Mouse (Mus musculus) embryonic facial prominence, embryonic 11.5 days (tissue): ENCODE results near the gene Crk. TPM values are rescaled to one million over a fixed set of nuclear protein-coding genes. Genes with fewer than 3 reads are reported as not detected.
"Not testable (repeated sequence)": the region's sequence is repeated elsewhere in the genome, so short reads cannot be mapped to it uniquely, and the experiment has no call there.

Source experiments
- ATAC-seq: fragments of 200-750 bp; cut with Nextera tagmentation; replicated peaks from 2 replicates; pipeline ENCODE4 v1.8.0; 2017; ENCODE audit warnings: low read depth; ENCODE audit not compliant: insufficient number of reproducible peaks, low FRiP score, low TSS enrichment
- DNase-seq: peaks from one replicate; pipeline ENCODE4 v3.0.0-alpha.2; 2015; ENCODE audit warnings: low spot score
- H3K27ac ChIP-seq: fragments of 300-500 bp; sonication (generic); replicated peaks from 2 replicates; pipeline ENCODE4 v1.5.1; 2014; ENCODE audit warnings: mild to moderate bottlenecking, low read depth, low read length, control low read depth
- H3K27me3 ChIP-seq: fragments of 300-500 bp; sonication (generic); 2 replicates; pipeline ENCODE4 v1.6.1; 2014; ENCODE audit warnings: mild to moderate bottlenecking, low read length, moderate library complexity, mixed read lengths; ENCODE audit not compliant: control insufficient read depth, insufficient read depth
- H3K36me3 ChIP-seq: fragments of 300-500 bp; sonication (generic); replicated peaks from 2 replicates; pipeline ENCODE4 v1.6.1; 2014; ENCODE audit warnings: low read depth, mild to moderate bottlenecking, low read length, moderate library complexity, mixed read lengths; ENCODE audit not compliant: control insufficient read depth, insufficient read depth
- H3K4me1 ChIP-seq: fragments of 300-500 bp; sonication (generic); 2 replicates; pipeline ENCODE4 v1.6.1; 2014; ENCODE audit warnings: low read length, mixed read lengths; ENCODE audit not compliant: control insufficient read depth, insufficient read depth
- H3K4me2 ChIP-seq: fragments of 300-500 bp; sonication (generic); 2 replicates; pipeline ENCODE4 v1.6.1; 2014; ENCODE audit warnings: low read depth, mild to moderate bottlenecking, control low read depth, low read length, moderate library complexity
- H3K4me3 ChIP-seq: fragments of 300-500 bp; sonication (generic); 2 replicates; pipeline ENCODE4 v1.5.1; 2014; ENCODE audit warnings: low read depth, low read length, control low read depth
- H3K9ac ChIP-seq: fragments of 300-500 bp; sonication (generic); replicated peaks from 2 replicates; pipeline ENCODE4 v1.6.1; 2014; ENCODE audit warnings: mild to moderate bottlenecking, control low read depth, low read length
- H3K9me3 ChIP-seq: fragments of 300-500 bp; sonication (generic); replicated peaks from 2 replicates; pipeline ENCODE4 v1.6.1; 2016; ENCODE audit warnings: mild to moderate bottlenecking, low read length, inconsistent platforms, mixed read lengths; ENCODE audit not compliant: control insufficient read depth
- WGBS: fragments of 180-500 bp; shearing (Covaris S2); extraction: QIAGEN DNeasy Blood & Tissue Kit; methylation state at CpG from one replicate; pipeline ENCODE4 v1.1.7; 2014; 5-methylcytosine and 5-hydroxymethylcytosine counted together
- polyA plus RNA-seq: library from polyadenylated mRNA; unstranded; fragments of >200 nt; fragmentation: Nextera tagmentation; extraction: Ambion mirVana; gene quantifications from 2 replicates; pipeline ENCODE4 v1.2.1, GENCODE M21; 2014

The Crk gene
- polyA plus RNA-seq, 1 experiment from 2014 or later, result 118 TPM

GRCm38 (mm10) chr11:75727659-75728058, 48.6 kb downstream of the Crk start:
- H3K36me3 ChIP-seq, H3K9me3 ChIP-seq, H3K27me3 ChIP-seq, ATAC-seq, H3K4me1 ChIP-seq, H3K4me3 ChIP-seq, DNase-seq, H3K4me2 ChIP-seq, H3K27ac ChIP-seq, H3K9ac ChIP-seq: not testable (repeated sequence)
- WGBS, result 93% methylated on average over 6 of the region's 6 CpGs

DNA sequence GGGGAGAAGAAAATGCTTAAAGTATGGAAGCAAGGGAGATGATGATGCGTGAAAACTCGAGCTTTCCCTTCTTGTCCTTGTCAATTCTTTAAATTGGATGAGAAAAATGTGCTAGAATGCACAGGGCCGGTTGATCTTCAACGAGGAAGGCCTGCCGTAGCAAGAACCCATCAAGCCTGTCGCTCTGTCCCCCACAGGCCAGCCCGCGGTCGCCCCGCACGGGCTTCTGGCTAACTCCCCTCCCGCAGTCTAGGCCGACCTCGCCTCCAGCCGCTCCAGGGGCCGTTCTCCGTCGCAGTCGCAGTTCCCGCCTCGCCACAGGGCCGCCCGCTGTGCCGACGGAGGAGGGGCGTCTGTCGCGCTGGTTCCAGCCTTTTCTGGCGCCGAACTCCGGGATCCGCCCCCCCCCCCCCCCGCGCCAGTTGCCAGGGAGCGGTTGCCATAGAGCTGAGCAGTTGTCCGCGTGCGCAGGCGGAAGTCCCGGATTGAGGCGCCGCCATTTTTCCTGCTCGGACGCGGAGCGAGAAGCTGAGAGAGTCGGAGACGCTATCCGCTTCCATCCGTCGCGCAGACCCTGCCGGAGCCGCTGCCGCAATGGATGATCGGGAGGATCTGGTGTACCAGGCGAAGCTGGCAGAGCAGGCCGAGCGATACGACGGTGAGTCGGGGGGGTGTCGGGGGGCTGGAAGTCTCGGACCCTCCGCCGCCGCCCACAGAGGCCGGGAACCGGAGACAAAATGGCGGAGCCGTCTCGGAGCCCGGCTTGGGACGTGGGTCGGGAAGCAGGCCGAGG, 53.6 kb downstream of the Crk start, which contains the start of gene Ywhae:
TSS of gene Ywhae (plus strand) at position 436 of the 793 bp plus-strand sequence.
- H3K4me3 ChIP-seq, result peak within 1 kb of the TSS; percentile 95
- WGBS, result under 1% methylated on average over 73 of the region's 76 CpGs
- H3K9ac ChIP-seq, result peak within 1 kb of the TSS; percentile 100
- H3K9me3 ChIP-seq, result no peaks in the 10 kb centered on the region
- peak within 1 kb of the TSS; percentile 78 for H3K4me2 ChIP-seq
- H3K4me1 ChIP-seq, result 0 out of 2 replicates have a peak, but pooled peaks cover 4% of the 10 kb centered on the region
- H3K36me3 ChIP-seq, result no peaks in the 10 kb centered on the region
- peak; percentile 94 for DNase-seq
- peak; percentile 89 for ATAC-seq
- H3K27ac ChIP-seq, result peak within 1 kb of the TSS; percentile 97
- no peaks in the 10 kb centered on the region for H3K27me3 ChIP-seq

DNA sequence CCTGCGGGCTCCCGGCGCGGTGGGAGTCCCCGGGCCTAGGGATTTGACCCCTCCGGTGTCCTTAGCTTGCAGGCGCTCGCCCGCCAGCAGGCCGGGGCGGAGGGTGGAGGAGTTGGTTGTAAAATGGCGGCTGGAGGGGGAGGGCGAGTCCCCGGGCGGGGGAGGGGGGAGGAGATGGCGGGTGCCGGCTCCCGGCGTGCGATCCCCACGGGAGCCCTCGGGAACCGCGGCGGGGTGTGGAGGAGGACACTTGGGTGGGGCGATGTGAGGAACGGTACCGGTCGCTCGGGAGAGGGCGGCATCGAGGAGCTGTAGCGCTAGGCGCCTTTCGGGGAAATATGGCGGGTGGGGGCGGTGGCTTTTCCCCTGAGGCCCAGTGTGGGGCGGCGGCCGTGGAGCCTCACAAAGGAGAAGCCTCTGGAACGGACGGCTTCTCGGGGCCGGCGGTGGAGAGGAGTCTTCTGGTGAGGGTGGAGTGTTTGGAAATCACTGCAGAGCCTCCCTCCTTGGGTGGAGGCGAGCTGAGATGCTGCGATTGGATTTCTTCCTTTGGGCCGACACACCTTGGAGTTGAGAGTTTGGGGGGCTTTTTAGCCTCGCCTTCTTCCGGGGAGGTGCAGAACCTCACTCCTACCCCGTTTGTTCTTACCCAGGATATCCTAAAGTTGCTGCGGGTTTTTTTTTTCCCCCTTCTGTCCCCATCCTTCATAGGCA, 54.3 kb downstream of the Crk start:
- H3K4me1 ChIP-seq, result 0 out of 2 replicates have a peak, but pooled peaks cover 4% of the 10 kb centered on the region
- under 1% methylated on average over 47 of the region's 52 CpGs for WGBS
- ATAC-seq (no peak; the same call in 1 of the 2 replicates), DNase-seq (peak; percentile 68)
- peak overlapping the region; percentile 100 for H3K9ac ChIP-seq
- H3K27me3 ChIP-seq, result no peaks in the 10 kb centered on the region
- H3K9me3 ChIP-seq, result no peaks in the 10 kb centered on the region
- H3K4me3 ChIP-seq, result peak overlapping the region; percentile 95
- peak overlapping the region; percentile 97 for H3K27ac ChIP-seq
- H3K36me3 ChIP-seq, result no peaks in the 10 kb centered on the region; the same call in 1 of the 2 replicates
- peak overlapping the region; percentile 78 for H3K4me2 ChIP-seq

GRCm38 (mm10) chr11:75735462-75736252, 56.6 kb downstream of the Crk start:
- Histone ChIP-seq H3K4me3 (peak overlapping the region; percentile 95; the same call in 1 of the 2 replicates), H3K27ac (no peak overlapping the region), H3K9ac (no peak overlapping the region), H3K9me3 (no peaks in the 10 kb centered on the region), H3K27me3 (no peaks in the 10 kb centered on the region), H3K36me3 (no peaks in the 10 kb centered on the region; the same call in 1 of the 2 replicates), H3K4me1 (0 out of 2 replicates have a peak, but pooled peaks cover 4% of the 10 kb centered on the region), H3K4me2 (no peak overlapping the region; the same call in 1 of the 2 replicates)
- no peak for ATAC-seq
- DNase-seq, result no peak
- WGBS, result 94% methylated on average over 5 of the region's 5 CpGs

DNA sequence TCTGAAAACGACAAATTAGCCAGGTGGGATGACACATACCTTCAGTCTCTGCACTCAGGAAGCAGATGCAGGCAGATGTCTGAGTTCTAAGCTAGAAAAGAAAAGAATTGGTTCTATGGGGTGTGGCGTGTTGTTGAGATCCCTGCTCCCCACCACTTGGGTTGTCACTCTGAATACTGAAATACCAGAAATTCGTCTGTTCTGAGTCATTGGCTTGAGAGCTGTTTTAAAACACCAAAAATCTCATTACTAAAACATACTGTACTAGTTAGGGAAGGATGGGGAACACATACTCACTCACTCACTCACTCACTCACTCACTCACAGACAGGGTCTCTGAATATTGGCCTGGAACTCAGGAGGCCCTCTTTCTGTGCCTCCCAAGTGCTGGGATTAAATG, 57.9 kb downstream of the Crk start:
- 0 out of 2 replicates have a peak, but pooled peaks cover 2% of the 10 kb centered on the region for H3K4me1 ChIP-seq
- H3K4me3 ChIP-seq, result no peak overlapping the region
- H3K27ac ChIP-seq, result no peak overlapping the region
- no peak overlapping the region for H3K4me2 ChIP-seq
- H3K9ac ChIP-seq, result no peak overlapping the region
- WGBS, result 64% methylated on average over 3 of the region's 3 CpGs
- ATAC-seq, result no peak
- DNase-seq, result no peak
- no peaks in the 10 kb centered on the region; the same call in 1 of the 2 replicates for H3K36me3 ChIP-seq
- no peaks in the 10 kb centered on the region for H3K9me3 ChIP-seq
- no peaks in the 10 kb centered on the region for H3K27me3 ChIP-seq

DNA sequence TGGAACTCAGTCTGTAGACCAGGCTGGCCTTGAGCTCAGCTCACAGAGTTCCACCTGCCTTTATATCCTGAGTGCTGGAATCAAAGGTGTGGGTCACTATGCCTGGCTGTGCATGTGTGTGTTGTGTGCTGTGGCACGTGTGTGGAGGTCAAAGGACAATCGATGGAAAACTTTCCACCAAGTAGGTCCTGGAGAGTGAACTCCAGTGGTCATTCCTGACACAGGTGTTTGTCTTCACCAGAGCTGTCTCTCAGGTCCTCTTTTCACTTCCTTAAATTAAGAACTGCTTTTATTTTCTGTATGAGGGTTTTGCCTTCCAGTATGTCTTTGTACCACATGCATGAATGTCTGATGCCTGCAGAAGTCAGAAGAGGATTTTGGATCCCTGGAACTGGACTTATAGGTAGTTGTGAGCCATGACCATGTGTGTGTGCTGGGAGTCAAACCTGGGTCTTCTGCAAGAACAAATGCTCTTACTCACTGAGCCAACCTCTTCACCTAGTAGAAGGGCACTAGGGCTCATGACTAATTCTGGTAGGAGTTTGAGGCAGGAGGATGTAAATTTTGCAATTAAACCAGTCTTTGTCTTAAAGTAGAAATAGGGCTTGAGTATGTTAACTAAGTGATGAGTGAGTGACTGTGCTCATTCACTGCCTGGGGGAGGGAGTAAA, 58.9 kb downstream of the Crk start:
- DNase-seq (no peak), ATAC-seq (no peak)
- no peaks in the 10 kb centered on the region for H3K9me3 ChIP-seq
- no peak overlapping the region for H3K27ac ChIP-seq
- H3K4me3 ChIP-seq, result no peak overlapping the region
- no peak overlapping the region for H3K9ac ChIP-seq
- no peaks in the 10 kb centered on the region for H3K27me3 ChIP-seq
- no peak overlapping the region for H3K4me2 ChIP-seq
- no peaks in the 10 kb centered on the region; the same call in 1 of the 2 replicates for H3K36me3 ChIP-seq
- 87% methylated on average over 2 of the region's 2 CpGs for WGBS
- 0 out of 2 replicates have a peak, but pooled peaks cover 2% of the 10 kb centered on the region for H3K4me1 ChIP-seq

DNA sequence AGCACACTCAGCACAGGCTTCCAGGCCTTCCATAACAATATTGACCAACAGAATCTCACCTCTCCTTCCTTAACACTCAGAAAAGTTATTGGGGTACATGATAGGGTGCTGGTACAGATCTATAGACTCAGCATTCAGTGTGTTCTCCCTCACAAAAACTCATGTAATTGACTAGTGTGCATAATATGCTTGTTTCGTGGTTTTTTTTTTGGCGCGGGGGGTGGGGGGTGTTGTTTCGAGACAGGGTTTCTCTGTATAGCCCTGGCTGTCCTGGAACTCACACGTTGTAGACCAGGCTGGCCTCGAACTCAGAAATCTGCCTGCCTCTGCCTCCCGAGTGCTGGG, 59.4 kb downstream of the Crk start:
- Histone ChIP-seq H3K4me3 (no peak overlapping the region), H3K9ac (no peak overlapping the region), H3K4me2 (no peak overlapping the region), H3K27ac (no peak overlapping the region), H3K4me1 (0 out of 2 replicates have a peak, but pooled peaks cover 2% of the 10 kb centered on the region), H3K9me3 (no peaks in the 10 kb centered on the region), H3K36me3 (no peaks in the 10 kb centered on the region; the same call in 1 of the 2 replicates), H3K27me3 (no peaks in the 10 kb centered on the region)
- no peak for ATAC-seq
- DNase-seq, result no peak
- WGBS, result 91% methylated on average over 7 of the region's 7 CpGs
